Mouse (Mus musculus): ENCODE results near the gene Mex3a. TPM values are rescaled to one million over a fixed set of nuclear protein-coding genes. Genes with fewer than 3 reads are reported as not detected.
"Not testable (repeated sequence)": the region's sequence is repeated elsewhere in the genome, so short reads cannot be mapped to it uniquely, and the experiment has no call there.

Mex3a gene
- polyA plus RNA-seq, 1 experiment from 2014 or later, result 7.3 TPM

- peaks cover 8% of the 10 kb centered on the region; the same call in 1 of the 2 replicates for H3K4me1 ChIP-seq (ENCODE audit: control insufficient read depth, insufficient read depth, low read length)
- H3K27me3 ChIP-seq (replicated peaks; ENCODE audit: control insufficient read depth, insufficient read depth, low read length), result no peaks in the 10 kb centered on the region
- H3K4me3 ChIP-seq (ENCODE audit: low read length), result no peak overlapping the region
- H3K36me3 ChIP-seq (ENCODE audit: control insufficient read depth, insufficient read depth, low read length), result peaks cover 23% of the 10 kb centered on the region
- peak overlapping the region; percentile 74 for H3K27ac ChIP-seq (ENCODE audit: low read length)
- no peak overlapping the region for H3K9ac ChIP-seq (ENCODE audit: low read depth, low read length)
- no peaks in the 10 kb centered on the region for H3K9me3 ChIP-seq (ENCODE audit: control insufficient read depth, low read length)
- H3K4me2 ChIP-seq (ENCODE audit: low read depth, low read length), result no peak overlapping the region
- 87% methylated on average over 2 of the region's 2 CpGs for WGBS
- peak; percentile 79 for ATAC-seq
Observed at GRCm38 (mm10) chr3:88569093-88569492, 36.9 kb downstream of the Mex3a start.

GRCm38 (mm10) chr3:88569694-88570093, 37.5 kb downstream of the Mex3a start:
- WGBS, result 91% methylated on average over 5 of the region's 5 CpGs
- Histone ChIP-seq H3K9ac (ENCODE audit: low read depth, low read length) (no peak overlapping the region), H3K4me3 (ENCODE audit: low read length) (no peak overlapping the region), H3K4me2 (ENCODE audit: low read depth, low read length) (no peak overlapping the region), H3K27me3 (replicated peaks; ENCODE audit: control insufficient read depth, insufficient read depth, low read length) (no peaks in the 10 kb centered on the region), H3K4me1 (ENCODE audit: control insufficient read depth, insufficient read depth, low read length) (peaks cover 8% of the 10 kb centered on the region; the same call in 1 of the 2 replicates), H3K36me3 (ENCODE audit: control insufficient read depth, insufficient read depth, low read length) (peaks cover 17% of the 10 kb centered on the region), H3K9me3 (ENCODE audit: control insufficient read depth, low read length) (no peaks in the 10 kb centered on the region), H3K27ac (ENCODE audit: low read length) (peak overlapping the region; percentile 74)
- no peak for ATAC-seq

- ATAC-seq, result no peak
- H3K9me3 ChIP-seq (ENCODE audit: control insufficient read depth, low read length), result no peaks in the 10 kb centered on the region
- peaks cover 13% of the 10 kb centered on the region for H3K36me3 ChIP-seq (ENCODE audit: control insufficient read depth, insufficient read depth, low read length)
- WGBS, result 94% methylated on average over 10 of the region's 10 CpGs
- no peak overlapping the region for H3K4me3 ChIP-seq (ENCODE audit: low read length)
- peaks cover 8% of the 10 kb centered on the region; the same call in 1 of the 2 replicates for H3K4me1 ChIP-seq (ENCODE audit: control insufficient read depth, insufficient read depth, low read length)
- H3K27ac ChIP-seq (ENCODE audit: low read length), result no peak overlapping the region
- no peak overlapping the region for H3K4me2 ChIP-seq (ENCODE audit: low read depth, low read length)
- no peak overlapping the region for H3K9ac ChIP-seq (ENCODE audit: low read depth, low read length)
- H3K27me3 ChIP-seq (replicated peaks; ENCODE audit: control insufficient read depth, insufficient read depth, low read length), result no peaks in the 10 kb centered on the region
Observed at GRCm38 (mm10) chr3:88570341-88570740, 38.1 kb downstream of the Mex3a start.

GRCm38 (mm10) chr3:88571856-88572255, 39.7 kb downstream of the Mex3a start:
- Histone ChIP-seq H3K4me1 (ENCODE audit: control insufficient read depth, insufficient read depth, low read length) (no peaks in the 10 kb centered on the region), H3K9ac (ENCODE audit: low read depth, low read length) (no peak overlapping the region), H3K36me3 (ENCODE audit: control insufficient read depth, insufficient read depth, low read length) (peaks cover 13% of the 10 kb centered on the region), H3K4me3 (ENCODE audit: low read length) (no peak overlapping the region), H3K9me3 (ENCODE audit: control insufficient read depth, low read length) (no peaks in the 10 kb centered on the region), H3K27ac (ENCODE audit: low read length) (no peak overlapping the region), H3K4me2 (ENCODE audit: low read depth, low read length) (no peak overlapping the region), H3K27me3 (replicated peaks; ENCODE audit: control insufficient read depth, insufficient read depth, low read length) (no peaks in the 10 kb centered on the region)
- no peak for ATAC-seq
- 81% methylated on average over 1 of the region's 1 CpGs for WGBS

- H3K27me3 ChIP-seq (replicated peaks; ENCODE audit: control insufficient read depth, insufficient read depth, low read length), result no peaks in the 10 kb centered on the region
- peaks cover 6% of the 10 kb centered on the region for H3K36me3 ChIP-seq (ENCODE audit: control insufficient read depth, insufficient read depth, low read length)
- H3K4me1 ChIP-seq (ENCODE audit: control insufficient read depth, insufficient read depth, low read length), result no peaks in the 10 kb centered on the region
- no peak overlapping the region for H3K4me2 ChIP-seq (ENCODE audit: low read depth, low read length)
- ATAC-seq, result no peak
- WGBS, result 74% methylated on average over 2 of the region's 2 CpGs
- no peak overlapping the region for H3K27ac ChIP-seq (ENCODE audit: low read length)
- H3K4me3 ChIP-seq (ENCODE audit: low read length), result no peak overlapping the region
- H3K9me3 ChIP-seq (ENCODE audit: control insufficient read depth, low read length), result no peaks in the 10 kb centered on the region
- no peak overlapping the region for H3K9ac ChIP-seq (ENCODE audit: low read depth, low read length)
Observed at GRCm38 (mm10) chr3:88572835-88573234, 40.6 kb downstream of the Mex3a start.

- ATAC-seq, result no peak
- H3K9ac ChIP-seq (ENCODE audit: low read depth, low read length), result no peak overlapping the region
- no peak overlapping the region for H3K27ac ChIP-seq (ENCODE audit: low read length)
- H3K27me3 ChIP-seq (replicated peaks; ENCODE audit: control insufficient read depth, insufficient read depth, low read length), result no peaks in the 10 kb centered on the region
- H3K4me2 ChIP-seq (ENCODE audit: low read depth, low read length), result no peak overlapping the region
- H3K36me3 ChIP-seq (ENCODE audit: control insufficient read depth, insufficient read depth, low read length), result no peaks in the 10 kb centered on the region
- H3K9me3 ChIP-seq (ENCODE audit: control insufficient read depth, low read length), result no peaks in the 10 kb centered on the region
- WGBS, result 84% methylated on average over 2 of the region's 2 CpGs
- H3K4me3 ChIP-seq (ENCODE audit: low read length), result no peak overlapping the region
- H3K4me1 ChIP-seq (ENCODE audit: control insufficient read depth, insufficient read depth, low read length), result no peaks in the 10 kb centered on the region
Observed at GRCm38 (mm10) chr3:88573810-88574209, 41.6 kb downstream of the Mex3a start.

GRCm38 (mm10) chr3:88575540-88575939, 43.3 kb downstream of the Mex3a start, which contains the start of gene Ssr2:
TSS of gene Ssr2 (plus strand) at chr3:88575876.
- no peak for ATAC-seq
- Histone ChIP-seq H3K9me3 (ENCODE audit: control insufficient read depth, low read length) (no peaks in the 10 kb centered on the region), H3K4me2 (ENCODE audit: low read depth, low read length) (no peak within 1 kb of the TSS), H3K27me3 (replicated peaks; ENCODE audit: control insufficient read depth, insufficient read depth, low read length) (no peaks in the 10 kb centered on the region), H3K9ac (ENCODE audit: low read depth, low read length) (no peak within 1 kb of the TSS), H3K36me3 (ENCODE audit: control insufficient read depth, insufficient read depth, low read length) (no peaks in the 10 kb centered on the region), H3K4me3 (ENCODE audit: low read length) (no peak within 1 kb of the TSS), H3K4me1 (ENCODE audit: control insufficient read depth, insufficient read depth, low read length) (peaks cover 5% of the 10 kb centered on the region), H3K27ac (ENCODE audit: low read length) (no peak within 1 kb of the TSS)
- 91% methylated on average over 3 of the region's 3 CpGs for WGBS

- H3K4me2 ChIP-seq (ENCODE audit: low read depth, low read length); H3K9me3 ChIP-seq (ENCODE audit: control insufficient read depth, low read length); H3K4me3 ChIP-seq (ENCODE audit: low read length); H3K9ac ChIP-seq (ENCODE audit: low read depth, low read length); ATAC-seq; H3K27me3 ChIP-seq (replicated peaks; ENCODE audit: control insufficient read depth, insufficient read depth, low read length); H3K27ac ChIP-seq (ENCODE audit: low read length); H3K36me3 ChIP-seq (ENCODE audit: control insufficient read depth, insufficient read depth, low read length); H3K4me1 ChIP-seq (ENCODE audit: control insufficient read depth, insufficient read depth, low read length): not testable (repeated sequence)
- WGBS, result 83% methylated on average over 5 of the region's 5 CpGs
Observed at GRCm38 (mm10) chr3:88577846-88578245, 45.7 kb downstream of the Mex3a start.

- no peak overlapping the region for H3K27ac ChIP-seq (ENCODE audit: low read length)
- no peak overlapping the region for H3K9ac ChIP-seq (ENCODE audit: low read depth, low read length)
- peak; percentile 26 for ATAC-seq
- H3K4me2 ChIP-seq (ENCODE audit: low read depth, low read length), result peak overlapping the region; percentile 30
- peak overlapping the region; percentile 85 for H3K4me3 ChIP-seq (ENCODE audit: low read length)
- no peaks in the 10 kb centered on the region for H3K36me3 ChIP-seq (ENCODE audit: control insufficient read depth, insufficient read depth, low read length)
- WGBS, result 48% methylated on average over 8 of the region's 8 CpGs
- no peaks in the 10 kb centered on the region for H3K9me3 ChIP-seq (ENCODE audit: control insufficient read depth, low read length)
- H3K4me1 ChIP-seq (ENCODE audit: control insufficient read depth, insufficient read depth, low read length), result peaks cover 9% of the 10 kb centered on the region
- no peaks in the 10 kb centered on the region for H3K27me3 ChIP-seq (replicated peaks; ENCODE audit: control insufficient read depth, insufficient read depth, low read length)
Observed at GRCm38 (mm10) chr3:88578498-88579424, 46.6 kb downstream of the Mex3a start.
